Mouse (Mus musculus): ENCODE measurements at regions not wholly inside any gene's neighbourhood (a gene's known extent, or its start where the extent isn't known, plus 50 kb on each side); places are given as distances from the start of the nearest gene placed in this dataset.
"Not testable (repeated sequence)": the region's sequence is repeated elsewhere in the genome, so short reads cannot be mapped to it uniquely, and the experiment has no call there.

DNA sequence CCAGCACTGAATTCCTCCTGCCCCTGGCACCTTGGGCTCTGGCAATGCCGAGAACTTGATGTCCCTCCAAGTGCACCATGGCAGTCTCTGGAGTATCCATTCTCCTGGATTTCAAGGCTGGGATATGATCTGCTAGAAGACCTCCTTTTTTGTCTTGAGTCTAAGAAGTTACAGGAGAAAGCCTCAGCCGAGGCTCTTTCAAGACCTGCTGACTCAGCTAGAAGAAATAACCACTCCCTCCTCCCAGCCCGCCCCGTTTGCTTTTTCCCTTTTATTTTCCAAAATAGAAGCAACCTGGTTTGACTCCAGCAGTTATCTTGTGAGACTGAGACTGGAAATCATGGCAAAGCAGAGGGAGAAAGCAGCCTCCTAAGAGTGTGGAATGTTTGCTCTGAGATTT, 136.8 kb upstream of the Rgma start:
- no peak for ATAC-seq (replicated peaks; ENCODE audit: poor library complexity, severe bottlenecking)

GRCm38 (mm10) chr7:73243591-73244355, 131.5 kb upstream of the Rgma start:
- no peak for ATAC-seq (replicated peaks; ENCODE audit: poor library complexity, severe bottlenecking)

DNA sequence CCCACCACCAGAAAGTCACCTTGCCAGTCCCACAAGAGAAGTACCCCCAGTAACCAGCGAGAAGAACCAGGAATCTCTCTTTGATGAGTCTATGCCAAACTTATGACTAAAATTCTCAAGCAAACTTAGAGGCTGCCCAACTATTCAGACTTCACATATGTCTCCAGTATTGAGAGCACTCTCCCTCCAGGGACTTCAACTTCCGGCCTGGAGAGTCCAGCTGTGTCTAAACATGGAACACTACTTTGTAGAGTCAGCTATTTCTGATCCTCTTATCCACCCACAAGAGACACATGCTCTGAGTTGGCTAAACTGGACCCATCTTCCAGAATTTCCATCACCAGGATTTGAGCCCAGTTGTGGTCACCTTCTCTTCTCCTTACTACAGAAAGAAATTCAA, 129.9 kb upstream of the Rgma start:
- ATAC-seq (replicated peaks; ENCODE audit: poor library complexity, severe bottlenecking), result no peak

DNA sequence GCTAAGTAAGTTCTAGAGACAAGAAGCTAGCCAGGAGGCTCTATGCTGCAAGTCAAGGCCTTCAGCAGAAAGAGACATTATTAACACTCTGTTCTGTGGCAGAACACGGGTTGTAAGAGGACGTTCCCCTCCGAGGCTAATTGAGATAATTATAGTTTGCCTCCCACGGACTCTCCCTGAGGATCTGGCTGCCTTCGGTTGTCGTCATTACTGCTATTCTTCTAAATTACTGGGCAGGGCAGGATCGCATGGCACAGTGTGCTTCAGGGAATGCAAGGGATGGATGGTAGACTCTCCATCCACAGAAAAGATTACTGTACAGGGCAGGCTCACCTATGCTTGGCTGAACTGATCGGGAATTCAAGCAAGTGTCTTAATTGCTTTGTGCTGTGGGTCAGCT, 124.7 kb upstream of the Rgma start:
- no peak for ATAC-seq (replicated peaks; ENCODE audit: poor library complexity, severe bottlenecking)

GRCm38 (mm10) chr7:73251187-73251740, 124.0 kb upstream of the Rgma start:
- ATAC-seq (replicated peaks; ENCODE audit: poor library complexity, severe bottlenecking), result no peak

DNA sequence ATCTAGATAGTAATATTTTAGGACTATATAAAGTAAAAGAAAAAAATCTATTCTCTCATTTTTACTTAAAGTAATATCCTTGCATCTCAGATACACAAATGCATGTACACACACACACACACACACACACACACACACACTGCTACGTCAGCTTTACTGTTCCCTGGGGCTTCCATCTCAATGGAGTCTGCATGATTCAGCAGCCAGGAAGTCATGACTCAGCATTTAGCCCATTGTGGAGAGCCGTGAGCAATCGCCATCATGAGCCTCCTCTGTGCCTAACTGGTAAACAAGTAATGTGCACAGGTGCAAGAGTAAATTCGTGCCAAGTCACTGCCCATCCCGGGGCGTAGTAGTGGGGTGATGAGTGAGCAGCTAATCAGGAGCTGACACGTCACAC, 120.3 kb upstream of the Rgma start:
- not testable (repeated sequence) for ATAC-seq (replicated peaks; ENCODE audit: poor library complexity, severe bottlenecking)

- no peak for ATAC-seq (replicated peaks; ENCODE audit: poor library complexity, severe bottlenecking)
These were observed 115.2 kb upstream of the Rgma start for GRCm38 (mm10) chr7:73260140-73260539.

DNA sequence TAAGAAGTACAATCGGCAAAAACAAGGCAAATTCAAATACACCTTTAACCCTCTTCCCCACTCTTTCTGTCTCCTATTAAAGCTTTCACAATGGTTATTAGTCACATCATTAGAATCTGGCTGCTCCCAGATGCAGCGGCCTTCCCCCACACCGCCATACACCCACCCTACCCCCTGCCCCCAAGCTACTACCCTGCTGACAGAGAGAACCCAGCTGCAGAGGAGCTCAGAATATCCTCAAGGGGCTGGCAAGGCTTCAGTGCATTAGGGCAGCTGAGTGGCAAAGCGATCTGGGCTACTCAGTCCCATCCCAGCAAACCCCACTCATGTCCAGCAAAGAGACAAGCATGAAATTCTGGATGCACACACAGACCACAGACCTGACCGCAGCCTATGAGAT, 113.6 kb upstream of the Rgma start:
- no peak for ATAC-seq (replicated peaks; ENCODE audit: poor library complexity, severe bottlenecking)

- no peak for ATAC-seq (replicated peaks; ENCODE audit: poor library complexity, severe bottlenecking)
These were observed 112.8 kb upstream of the Rgma start for GRCm38 (mm10) chr7:73262526-73262925.

DNA sequence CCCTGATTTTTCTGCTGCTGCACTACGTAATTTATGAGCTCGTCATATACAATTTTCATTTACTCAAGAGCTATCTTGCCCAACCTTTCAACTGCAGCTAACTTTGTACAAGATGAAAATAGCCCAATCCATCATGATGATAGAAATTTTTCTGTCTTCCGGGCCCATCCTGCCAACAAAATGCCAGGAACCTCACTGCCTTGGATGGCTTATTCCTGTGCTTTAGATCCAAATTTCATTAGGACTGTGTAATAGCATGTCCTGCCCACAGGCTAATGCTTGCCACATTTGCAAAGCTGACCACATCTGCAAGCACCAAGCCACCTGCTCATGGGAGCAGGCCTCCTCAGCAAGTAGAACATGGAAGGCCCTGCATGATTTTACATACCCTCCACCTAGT, 105.7 kb upstream of the Rgma start:
- ATAC-seq (replicated peaks; ENCODE audit: poor library complexity, severe bottlenecking), result no peak

GRCm38 (mm10) chr7:73272787-73273186, 102.5 kb upstream of the Rgma start:
- ATAC-seq (replicated peaks; ENCODE audit: poor library complexity, severe bottlenecking), result no peak

DNA sequence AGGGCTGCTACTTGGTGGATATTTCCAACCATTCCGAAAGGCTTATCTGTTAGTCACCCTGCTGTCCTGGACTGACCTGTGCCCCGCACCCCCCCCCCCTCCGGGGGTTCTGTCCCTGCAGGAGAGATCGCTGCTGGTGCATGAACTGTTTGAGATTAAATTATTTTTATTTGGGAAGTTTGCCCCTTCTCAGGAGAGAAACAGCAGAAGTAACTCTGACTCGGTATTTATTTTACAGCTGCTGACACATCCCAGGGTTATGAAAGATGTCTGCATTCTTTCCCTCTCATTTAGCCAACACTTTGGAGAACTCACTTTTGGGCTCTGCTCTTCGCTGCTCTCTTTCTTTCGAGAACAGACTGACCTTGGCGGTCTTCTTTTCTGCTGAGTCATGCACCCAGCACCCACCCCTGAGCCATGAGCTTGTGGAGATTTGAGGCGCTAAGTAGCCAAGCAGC, 99.5 kb upstream of the Rgma start:
- ATAC-seq (replicated peaks; ENCODE audit: poor library complexity, severe bottlenecking), result no peak

- ATAC-seq (replicated peaks; ENCODE audit: poor library complexity, severe bottlenecking), result no peak
These were observed 96.7 kb upstream of the Rgma start for GRCm38 (mm10) chr7:73278616-73279015.

- no peak for ATAC-seq (replicated peaks; ENCODE audit: poor library complexity, severe bottlenecking)
These were observed 95.3 kb upstream of the Rgma start for GRCm38 (mm10) chr7:73279936-73280445.

- ATAC-seq (replicated peaks; ENCODE audit: poor library complexity, severe bottlenecking), result no peak
These were observed 89.1 kb upstream of the Rgma start for GRCm38 (mm10) chr7:73286244-73286643.

DNA sequence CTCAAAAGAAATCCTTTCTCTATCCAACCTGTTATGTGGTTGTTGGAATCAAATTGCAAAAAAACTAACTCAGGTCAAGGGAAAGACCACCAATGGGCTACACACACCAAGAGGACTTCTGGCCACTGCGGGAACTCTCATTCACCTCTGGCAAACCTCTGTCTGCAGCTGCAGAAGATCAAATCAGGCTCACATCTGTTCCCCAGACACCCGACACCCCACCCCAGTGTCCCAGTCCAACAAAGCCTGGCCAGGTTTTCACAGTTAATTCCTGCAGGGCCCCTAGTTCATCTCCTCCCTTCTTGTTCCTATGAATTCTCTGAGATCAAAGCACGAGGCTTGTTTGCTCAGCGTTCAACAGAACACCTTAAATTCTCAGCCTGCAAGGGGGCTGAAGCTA, 82.0 kb upstream of the Rgma start:
- no peak for ATAC-seq (replicated peaks; ENCODE audit: poor library complexity, severe bottlenecking)

DNA sequence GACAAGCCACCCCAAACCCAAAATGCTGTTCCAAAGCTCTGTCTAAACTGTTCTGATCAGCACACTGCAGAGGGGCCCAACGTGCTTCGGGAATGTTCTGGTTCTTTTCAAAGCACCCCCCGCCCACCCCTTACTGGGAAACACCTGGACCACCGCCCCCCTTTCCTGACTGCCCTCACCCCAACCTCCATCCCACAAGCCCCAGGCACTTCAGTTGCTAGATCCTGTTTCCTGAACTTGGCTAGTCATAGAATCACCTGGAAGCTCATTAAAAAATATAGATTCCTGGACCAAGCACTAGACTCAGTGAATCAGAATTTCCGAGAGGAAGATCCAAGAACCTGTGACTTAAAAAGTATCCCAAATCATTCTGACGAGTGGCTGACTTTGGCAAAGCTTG, 80.9 kb upstream of the Rgma start:
- no peak for ATAC-seq (replicated peaks; ENCODE audit: poor library complexity, severe bottlenecking)

DNA sequence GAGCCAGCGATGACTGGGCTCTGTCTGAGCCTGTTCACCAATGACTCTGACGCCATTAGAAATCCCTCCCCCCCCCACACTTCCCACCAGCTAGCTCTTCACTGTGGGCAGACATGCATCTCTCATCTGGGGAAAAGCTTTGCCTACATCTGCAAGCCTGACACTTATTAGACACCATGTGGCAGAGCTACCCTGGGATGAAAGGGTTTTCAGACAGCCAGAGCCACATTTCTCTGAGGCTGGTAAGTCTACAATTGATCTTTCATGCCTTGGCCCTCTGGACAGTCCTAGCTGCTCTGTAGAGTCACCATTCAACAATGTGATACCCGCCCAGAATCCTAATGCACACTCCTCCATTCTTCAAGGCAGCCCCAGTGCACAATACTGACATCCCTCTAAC, 72.8 kb upstream of the Rgma start:
- ATAC-seq (replicated peaks; ENCODE audit: poor library complexity, severe bottlenecking), result no peak

DNA sequence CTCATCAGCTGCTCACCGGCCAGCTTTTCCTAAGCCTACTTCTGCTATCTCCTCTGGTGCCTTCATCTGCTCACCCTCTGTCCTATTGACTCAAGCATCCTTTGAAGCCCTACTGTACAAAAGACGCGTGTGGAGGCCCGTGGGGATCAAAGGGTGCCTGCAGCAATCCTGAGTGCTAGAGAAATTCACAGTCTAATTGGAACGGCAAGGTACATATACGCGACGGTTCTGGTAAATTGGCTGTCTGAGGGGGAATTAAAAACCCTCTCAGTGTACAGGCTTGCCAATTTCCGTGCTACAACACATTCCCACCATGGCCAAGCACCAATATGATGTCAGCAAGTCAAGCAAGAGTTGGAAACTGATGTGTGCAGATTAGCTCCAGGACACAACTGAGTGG, 71.5 kb upstream of the Rgma start:
- no peak for ATAC-seq (replicated peaks; ENCODE audit: poor library complexity, severe bottlenecking)

- ATAC-seq (replicated peaks; ENCODE audit: poor library complexity, severe bottlenecking), result no peak
These were observed 70.5 kb upstream of the Rgma start for GRCm38 (mm10) chr7:73304799-73305198.

GRCm38 (mm10) chr7:73305286-73305975, 69.9 kb upstream of the Rgma start:
- no peak for ATAC-seq (replicated peaks; ENCODE audit: poor library complexity, severe bottlenecking)

- no peak for ATAC-seq (replicated peaks; ENCODE audit: poor library complexity, severe bottlenecking)
These were observed 69.0 kb upstream of the Rgma start for GRCm38 (mm10) chr7:73306296-73306695.
